Mouse (Mus musculus): ENCODE measurements at regions not wholly inside any gene's neighbourhood (a gene's known extent, or its start where the extent isn't known, plus 50 kb on each side); places are given as distances from the start of the nearest gene placed in this dataset.
"Not testable (repeated sequence)": the region's sequence is repeated elsewhere in the genome, so short reads cannot be mapped to it uniquely, and the experiment has no call there.

GRCm38 (mm10) chr12:117327086-117327485 lies 189.2 kb upstream of the Rapgef5 start:
- not testable (repeated sequence) for H3K4me1 ChIP-seq (ENCODE audit: insufficient read depth, low read depth, low read length); H3K27me3 ChIP-seq (ENCODE audit: insufficient read depth, low read length); DNase-seq (ENCODE audit: low spot score); ATAC-seq (ENCODE audit: extremely low read depth, insufficient number of reproducible peaks, low FRiP score, poor library complexity, severe bottlenecking); H3K4me3 ChIP-seq (ENCODE audit: low read depth, low read length); H3K36me3 ChIP-seq (replicated peaks)
- H3K9me3 ChIP-seq (replicated peaks), result peaks cover 59% of the 10 kb centered on the region

DNA sequence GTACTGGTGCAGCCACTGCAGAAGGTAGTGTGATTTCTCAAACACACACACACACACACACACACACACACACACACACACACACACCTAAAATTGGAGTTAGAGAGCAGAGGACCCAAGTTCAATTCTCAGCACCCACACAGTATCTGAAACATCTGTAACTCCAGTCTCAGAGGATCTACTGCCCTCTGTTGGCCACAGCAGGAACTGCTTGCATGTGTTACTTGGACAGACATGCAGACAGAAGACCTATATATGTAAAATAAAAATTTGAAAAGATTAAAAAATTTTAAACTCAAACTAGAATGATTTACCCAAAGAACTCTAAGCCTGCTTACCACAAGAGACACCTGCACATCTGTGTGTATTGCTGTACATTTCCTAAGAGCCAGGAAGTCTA lies 185.9 kb upstream of the Rapgef5 start:
- ATAC-seq (ENCODE audit: extremely low read depth, insufficient number of reproducible peaks, low FRiP score, poor library complexity, severe bottlenecking) (no peak), DNase-seq (ENCODE audit: low spot score) (no peak)
- Histone ChIP-seq H3K9me3 (replicated peaks) (peaks cover 65% of the 10 kb centered on the region), H3K27me3 (ENCODE audit: insufficient read depth, low read length) (no peaks in the 10 kb centered on the region), H3K36me3 (replicated peaks) (no peaks in the 10 kb centered on the region), H3K4me1 (ENCODE audit: insufficient read depth, low read depth, low read length) (no peaks in the 10 kb centered on the region), H3K4me3 (ENCODE audit: low read depth, low read length) (no peak overlapping the region)
- no peak for TF ChIP-seq GATA2 (IDR thresholded peaks at IDR 0.05; ENCODE audit: borderline replicate concordance, low read depth, low read length)
- no peak for TF ChIP-seq POLR2AphosphoS5 (IDR thresholded peaks at IDR 0.05; ENCODE audit: insufficient replicate concordance, low read depth, low read length)
- no peak for TF ChIP-seq GATA1 (IDR thresholded peaks at IDR 0.05; ENCODE audit: borderline replicate concordance, low read length)
- TF ChIP-seq CTCF (IDR thresholded peaks at IDR 0.05; ENCODE audit: low read depth, low read length), result no peak
- TF ChIP-seq TAL1 (conservative IDR thresholded peaks at IDR 0.05; ENCODE audit: low read depth, low read length), result no peak

- Histone ChIP-seq H3K9me3 (replicated peaks) (peaks cover 78% of the 10 kb centered on the region), H3K4me3 (ENCODE audit: low read depth, low read length) (no peak overlapping the region), H3K27me3 (ENCODE audit: insufficient read depth, low read length) (no peaks in the 10 kb centered on the region), H3K4me1 (ENCODE audit: insufficient read depth, low read depth, low read length) (no peaks in the 10 kb centered on the region), H3K36me3 (replicated peaks) (no peaks in the 10 kb centered on the region)
- TF ChIP-seq GATA1 (IDR thresholded peaks at IDR 0.05; ENCODE audit: borderline replicate concordance, low read length), result no peak
- no peak for TF ChIP-seq CTCF (IDR thresholded peaks at IDR 0.05; ENCODE audit: low read depth, low read length)
- TF ChIP-seq POLR2AphosphoS5 (IDR thresholded peaks at IDR 0.05; ENCODE audit: insufficient replicate concordance, low read depth, low read length), result no peak
- TF ChIP-seq GATA2 (IDR thresholded peaks at IDR 0.05; ENCODE audit: borderline replicate concordance, low read depth, low read length), result no peak
- TF ChIP-seq TAL1 (conservative IDR thresholded peaks at IDR 0.05; ENCODE audit: low read depth, low read length), result no peak
- ATAC-seq (ENCODE audit: extremely low read depth, insufficient number of reproducible peaks, low FRiP score, poor library complexity, severe bottlenecking), result no peak
- no peak for DNase-seq (ENCODE audit: low spot score)
Measured at GRCm38 (mm10) chr12:117336856-117337255, 179.4 kb upstream of the Rapgef5 start.

GRCm38 (mm10) chr12:117342321-117342720 lies 174.0 kb upstream of the Rapgef5 start:
- Histone ChIP-seq H3K36me3 (replicated peaks) (no peaks in the 10 kb centered on the region), H3K27me3 (ENCODE audit: insufficient read depth, low read length) (no peaks in the 10 kb centered on the region), H3K4me3 (ENCODE audit: low read depth, low read length) (no peak overlapping the region), H3K9me3 (replicated peaks) (peaks cover 84% of the 10 kb centered on the region), H3K4me1 (ENCODE audit: insufficient read depth, low read depth, low read length) (no peaks in the 10 kb centered on the region)
- TF ChIP-seq GATA1 (IDR thresholded peaks at IDR 0.05; ENCODE audit: borderline replicate concordance, low read length), result no peak
- TF ChIP-seq TAL1 (conservative IDR thresholded peaks at IDR 0.05; ENCODE audit: low read depth, low read length), result no peak
- no peak for TF ChIP-seq CTCF (IDR thresholded peaks at IDR 0.05; ENCODE audit: low read depth, low read length)
- no peak for ATAC-seq (ENCODE audit: extremely low read depth, insufficient number of reproducible peaks, low FRiP score, poor library complexity, severe bottlenecking)
- no peak for DNase-seq (ENCODE audit: low spot score)

GRCm38 (mm10) chr12:117343121-117343520 lies 173.2 kb upstream of the Rapgef5 start:
- ATAC-seq (ENCODE audit: extremely low read depth, insufficient number of reproducible peaks, low FRiP score, poor library complexity, severe bottlenecking), result no peak
- TF ChIP-seq TAL1 (conservative IDR thresholded peaks at IDR 0.05; ENCODE audit: low read depth, low read length) (no peak), POLR2AphosphoS5 (IDR thresholded peaks at IDR 0.05; ENCODE audit: insufficient replicate concordance, low read depth, low read length) (no peak)

GRCm38 (mm10) chr12:117343605-117344004 lies 172.7 kb upstream of the Rapgef5 start:
- not testable (repeated sequence) for DNase-seq (ENCODE audit: low spot score); H3K36me3 ChIP-seq (replicated peaks); ATAC-seq (ENCODE audit: extremely low read depth, insufficient number of reproducible peaks, low FRiP score, poor library complexity, severe bottlenecking); H3K4me1 ChIP-seq (ENCODE audit: insufficient read depth, low read depth, low read length); H3K4me3 ChIP-seq (ENCODE audit: low read depth, low read length); H3K27me3 ChIP-seq (ENCODE audit: insufficient read depth, low read length)
- H3K9me3 ChIP-seq (replicated peaks), result peaks cover 80% of the 10 kb centered on the region

More at GRCm38 (mm10) chr12:117343121-117343520, 173.2 kb upstream of the Rapgef5 start:
- H3K4me1 ChIP-seq (ENCODE audit: insufficient read depth, low read depth, low read length), result no peaks in the 10 kb centered on the region
- DNase-seq (ENCODE audit: low spot score), result no peak
- peaks cover 81% of the 10 kb centered on the region for H3K9me3 ChIP-seq (replicated peaks)
- no peaks in the 10 kb centered on the region for H3K27me3 ChIP-seq (ENCODE audit: insufficient read depth, low read length)
- no peak overlapping the region for H3K4me3 ChIP-seq (ENCODE audit: low read depth, low read length)
- H3K36me3 ChIP-seq (replicated peaks), result no peaks in the 10 kb centered on the region

DNA sequence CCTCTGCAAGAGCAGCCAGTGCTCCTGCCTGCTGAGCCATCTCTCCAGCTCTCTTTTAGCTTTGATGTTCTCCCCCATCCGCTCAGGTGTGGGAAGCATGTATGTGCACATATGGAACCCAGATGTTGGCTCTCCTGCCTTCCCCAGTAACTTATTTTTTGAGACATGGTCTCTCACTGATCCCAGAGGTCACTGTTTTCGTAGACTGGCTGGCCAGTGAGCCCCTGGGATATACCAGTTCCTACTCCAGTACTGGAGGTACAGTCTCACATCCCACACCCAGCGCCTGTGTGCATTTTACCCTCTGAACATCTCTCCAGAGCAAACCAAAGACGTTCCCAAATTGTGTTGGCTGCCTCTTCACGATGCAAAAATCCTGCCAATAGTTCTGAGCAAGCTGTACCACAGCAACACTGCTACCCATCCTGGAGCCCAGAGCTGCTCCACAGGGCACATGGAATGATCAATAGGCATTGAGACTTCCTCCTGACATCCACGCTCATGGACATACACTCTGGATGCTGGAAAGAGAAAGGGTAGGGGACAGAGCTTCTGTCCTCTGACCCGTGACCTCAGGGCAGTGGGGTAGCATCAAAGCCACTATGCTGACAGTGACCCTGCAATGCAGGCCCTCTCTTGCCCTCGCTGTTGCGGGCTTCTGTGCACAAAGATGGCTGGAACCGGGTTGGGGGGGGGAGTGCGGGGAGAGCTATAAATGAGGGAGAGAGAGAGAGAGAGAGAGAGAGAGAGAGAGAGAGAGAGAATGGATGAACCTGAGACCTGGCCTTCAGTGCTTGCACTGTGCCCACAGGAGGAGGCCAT lies 171.8 kb upstream of the Rapgef5 start:
- no peak for TF ChIP-seq GATA2 (IDR thresholded peaks at IDR 0.05; ENCODE audit: borderline replicate concordance, low read depth, low read length)
- TF ChIP-seq TAL1 (conservative IDR thresholded peaks at IDR 0.05; ENCODE audit: low read depth, low read length), result no peak
- TF ChIP-seq CTCF (IDR thresholded peaks at IDR 0.05; ENCODE audit: low read depth, low read length), result no peak
- no peak for TF ChIP-seq GATA1 (IDR thresholded peaks at IDR 0.05; ENCODE audit: borderline replicate concordance, low read length)
- TF ChIP-seq POLR2AphosphoS5 (IDR thresholded peaks at IDR 0.05; ENCODE audit: insufficient replicate concordance, low read depth, low read length), result no peak
- ATAC-seq (ENCODE audit: extremely low read depth, insufficient number of reproducible peaks, low FRiP score, poor library complexity, severe bottlenecking) (no peak), DNase-seq (ENCODE audit: low spot score) (no peak)
- Histone ChIP-seq H3K27me3 (ENCODE audit: insufficient read depth, low read length) (no peaks in the 10 kb centered on the region), H3K36me3 (replicated peaks) (no peaks in the 10 kb centered on the region), H3K9me3 (replicated peaks) (peaks cover 76% of the 10 kb centered on the region), H3K4me1 (ENCODE audit: insufficient read depth, low read depth, low read length) (no peaks in the 10 kb centered on the region), H3K4me3 (ENCODE audit: low read depth, low read length) (no peak overlapping the region)
